Mouse (Mus musculus): ENCODE results near the gene Ttyh3. TPM values are rescaled to one million over a fixed set of nuclear protein-coding genes. Genes with fewer than 3 reads are reported as not detected.

The Ttyh3 gene
- polyA plus RNA-seq, 1 experiment: 139 TPM

- Histone ChIP-seq H3K27me3 (ENCODE audit: control insufficient read depth, insufficient read depth, low read length) (no peaks in the 10 kb centered on the region), H3K4me3 (ENCODE audit: control insufficient read depth, insufficient read depth, low read length) (no peak overlapping the region), H3K36me3 (ENCODE audit: control insufficient read depth, insufficient read depth, low read length) (no peaks in the 10 kb centered on the region), H3K27ac (ENCODE audit: control insufficient read depth, insufficient read depth, low read length) (peak overlapping the region; percentile 42; the same call in 1 of the 2 replicates), H3K4me1 (replicated peaks; ENCODE audit: control insufficient read depth, insufficient read depth, low read length) (peaks cover 10% of the 10 kb centered on the region)
- DNase-seq: peak; percentile 25
- 74% methylated on average over 5 of the region's 5 CpGs for WGBS
- TF ChIP-seq POLR2A (IDR thresholded peaks at IDR 0.05; ENCODE audit: control insufficient read depth, extremely low read depth, insufficient read depth, low read length, poor library complexity): no peak
- no peak for TF ChIP-seq CTCF (IDR thresholded peaks at IDR 0.05; ENCODE audit: borderline replicate concordance, control insufficient read depth, extremely low read depth, insufficient read depth, low read length, poor library complexity)
Measured at GRCm38 (mm10) chr5:140575381-140575866, 73.4 kb downstream of the Ttyh3 start.

GRCm38 (mm10) chr5:140572611-140573010 is 76.2 kb downstream of the Ttyh3 start:
- Histone ChIP-seq H3K4me1 (replicated peaks; ENCODE audit: control insufficient read depth, insufficient read depth, low read length) (peaks cover 24% of the 10 kb centered on the region), H3K27ac (ENCODE audit: control insufficient read depth, insufficient read depth, low read length) (no peak overlapping the region), H3K36me3 (ENCODE audit: control insufficient read depth, insufficient read depth, low read length) (no peaks in the 10 kb centered on the region), H3K27me3 (ENCODE audit: control insufficient read depth, insufficient read depth, low read length) (no peaks in the 10 kb centered on the region), H3K4me3 (ENCODE audit: control insufficient read depth, insufficient read depth, low read length) (no peak overlapping the region)
- TF ChIP-seq CTCF (IDR thresholded peaks at IDR 0.05; ENCODE audit: borderline replicate concordance, control insufficient read depth, extremely low read depth, insufficient read depth, low read length, poor library complexity): no peak
- TF ChIP-seq POLR2A (IDR thresholded peaks at IDR 0.05; ENCODE audit: control insufficient read depth, extremely low read depth, insufficient read depth, low read length, poor library complexity): no peak
- DNase-seq: no peak
- 93% methylated on average over 6 of the region's 6 CpGs for WGBS

- Histone ChIP-seq H3K36me3 (ENCODE audit: control insufficient read depth, insufficient read depth, low read length) (no peaks in the 10 kb centered on the region), H3K4me3 (ENCODE audit: control insufficient read depth, insufficient read depth, low read length) (no peak overlapping the region), H3K27ac (ENCODE audit: control insufficient read depth, insufficient read depth, low read length) (no peak overlapping the region), H3K27me3 (ENCODE audit: control insufficient read depth, insufficient read depth, low read length) (no peaks in the 10 kb centered on the region), H3K4me1 (replicated peaks; ENCODE audit: control insufficient read depth, insufficient read depth, low read length) (peaks cover 34% of the 10 kb centered on the region)
- no peak for DNase-seq
- WGBS: 88% methylated on average over 10 of the region's 10 CpGs
- TF ChIP-seq CTCF (IDR thresholded peaks at IDR 0.05; ENCODE audit: borderline replicate concordance, control insufficient read depth, extremely low read depth, insufficient read depth, low read length, poor library complexity): no peak
- no peak for TF ChIP-seq POLR2A (IDR thresholded peaks at IDR 0.05; ENCODE audit: control insufficient read depth, extremely low read depth, insufficient read depth, low read length, poor library complexity)
Measured at GRCm38 (mm10) chr5:140571673-140572072, 77.2 kb downstream of the Ttyh3 start.

- TF ChIP-seq POLR2A (IDR thresholded peaks at IDR 0.05; ENCODE audit: control insufficient read depth, extremely low read depth, insufficient read depth, low read length, poor library complexity) (no peak), CTCF (IDR thresholded peaks at IDR 0.05; ENCODE audit: borderline replicate concordance, control insufficient read depth, extremely low read depth, insufficient read depth, low read length, poor library complexity) (no peak)
- H3K27ac ChIP-seq (ENCODE audit: control insufficient read depth, insufficient read depth, low read length): no peak overlapping the region
- 94% methylated on average over 4 of the region's 4 CpGs for WGBS
- no peak overlapping the region for H3K4me3 ChIP-seq (ENCODE audit: control insufficient read depth, insufficient read depth, low read length)
- no peak for DNase-seq
- no peaks in the 10 kb centered on the region for H3K27me3 ChIP-seq (ENCODE audit: control insufficient read depth, insufficient read depth, low read length)
- H3K36me3 ChIP-seq (ENCODE audit: control insufficient read depth, insufficient read depth, low read length): no peaks in the 10 kb centered on the region
- peaks cover 39% of the 10 kb centered on the region for H3K4me1 ChIP-seq (replicated peaks; ENCODE audit: control insufficient read depth, insufficient read depth, low read length)
Measured at GRCm38 (mm10) chr5:140571201-140571600, 77.6 kb downstream of the Ttyh3 start.

Other genes with a start within 250 kb of the Ttyh3 start
- gene Eif3b, start 229.7 kb downstream of the Ttyh3 start, polyA plus RNA-seq (2012; rRNA removed): 114 and 121 TPM in 2 replicates
- 0.05 and 0.22 TPM in 2 replicates for gene Gm4869, start 203.4 kb downstream of the Ttyh3 start, polyA plus RNA-seq (2012; rRNA removed)
- 24.0 and 28.7 TPM in 2 replicates for gene Chst12, start 143.5 kb downstream of the Ttyh3 start, polyA plus RNA-seq (2012; rRNA removed)
- 2.7 TPM in 2 replicates for gene Grifin, start 84.0 kb downstream of the Ttyh3 start, polyA plus RNA-seq (2012; rRNA removed)
- 141 and 171 TPM in 2 replicates for gene Lfng, start 41.7 kb downstream of the Ttyh3 start, polyA plus RNA-seq (2012; rRNA removed)
- gene Iqce, start 53.3 kb upstream of the Ttyh3 start, polyA plus RNA-seq (2012; rRNA removed): 30.0 and 31.5 TPM in 2 replicates
- 65.1 and 69.1 TPM in 2 replicates for gene Brat1, start 56.0 kb upstream of the Ttyh3 start, polyA plus RNA-seq (2012; rRNA removed)
- gene Amz1, start 75.1 kb upstream of the Ttyh3 start, polyA plus RNA-seq (2012; rRNA removed): 10.6 and 13.7 TPM in 2 replicates
- gene Gna12, start 181.4 kb upstream of the Ttyh3 start, polyA plus RNA-seq (2012; rRNA removed): 68.1 and 69.0 TPM in 2 replicates

All from thymus, adult 2 months (tissue).